Mouse (Mus musculus): ENCODE measurements around the gene Lrg1. TPM values are rescaled to one million over a fixed set of nuclear protein-coding genes. Genes with fewer than 3 reads are reported as not detected.

Lrg1 gene
- polyA plus RNA-seq (2015; fragmentation: Nextera tagmentation; extraction: Ambion mirVana), result not detected in 2 replicates

DNA sequence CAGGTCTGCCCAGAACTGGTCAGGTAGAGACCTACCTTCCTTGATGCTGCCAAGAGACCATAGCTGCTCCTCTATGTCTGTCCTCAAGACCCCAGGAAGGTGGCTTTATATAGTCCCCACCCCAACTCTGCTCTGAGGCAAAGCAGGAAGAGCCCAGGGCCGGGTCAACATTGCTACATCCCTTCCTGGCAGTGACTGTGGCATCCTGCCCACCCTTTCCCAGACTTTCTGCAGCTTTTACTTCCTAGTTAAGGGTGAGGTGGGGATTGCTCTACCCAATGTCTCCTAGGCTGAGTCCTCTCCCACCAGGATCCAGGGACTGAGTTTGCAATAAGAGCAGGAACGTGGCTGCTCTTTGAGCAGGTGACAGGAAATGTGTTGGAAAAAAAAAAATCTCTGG lies at the start of gene Lrg1:
Gene Lrg1, minus strand, starts transcription at position 176 of the 400 bp plus-strand sequence.
- Histone ChIP-seq H3K4me1 (replicated peaks) (peaks cover 26% of the 10 kb centered on the region), H3K4me3 (no peak within 1 kb of the TSS; the same call in 1 of the 2 replicates), H3K9ac (no peak within 1 kb of the TSS), H3K4me2 (no peak within 1 kb of the TSS), H3K9me3 (peaks cover 13% of the 10 kb centered on the region), H3K27ac (no peak within 1 kb of the TSS), H3K36me3 (peaks cover 43% of the 10 kb centered on the region), H3K27me3 (peaks cover 95% of the 10 kb centered on the region)
- ATAC-seq (ENCODE audit: low FRiP score), result no peak
- WGBS, result 64% methylated on average over 2 of the region's 2 CpGs

DNA sequence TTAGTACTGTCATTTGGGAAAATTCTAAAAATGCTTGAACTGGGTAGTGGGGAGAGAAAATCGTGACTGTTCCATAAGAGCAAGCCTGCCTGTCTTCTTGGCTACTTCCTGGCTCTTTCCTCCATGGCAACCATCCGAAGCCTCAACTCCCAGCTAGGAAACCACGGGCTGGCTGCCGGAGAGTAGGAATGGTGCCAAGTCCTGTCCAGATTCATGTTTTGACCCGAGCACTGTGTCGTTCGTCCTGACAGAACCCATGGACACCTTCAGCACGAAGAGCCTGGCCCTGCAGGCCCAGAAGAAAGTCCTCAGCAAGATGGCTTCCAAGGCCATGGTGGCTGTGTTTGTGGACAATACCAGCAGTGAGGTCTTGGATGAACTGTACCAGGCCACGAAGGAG lies 49.7 kb upstream of the Lrg1 start:
- ATAC-seq (ENCODE audit: low FRiP score), result no peak
- no peaks in the 10 kb centered on the region for H3K27me3 ChIP-seq
- H3K4me2 ChIP-seq, result no peak overlapping the region
- no peaks in the 10 kb centered on the region for H3K9me3 ChIP-seq
- H3K36me3 ChIP-seq, result peaks cover 28% of the 10 kb centered on the region
- peaks cover 17% of the 10 kb centered on the region for H3K4me1 ChIP-seq (replicated peaks)
- H3K9ac ChIP-seq, result no peak overlapping the region
- WGBS, result 79% methylated on average over 9 of the region's 9 CpGs
- H3K4me3 ChIP-seq, result no peak overlapping the region
- H3K27ac ChIP-seq, result 0 out of 2 replicates have a peak overlapping the region, but pooled peaks have one; percentile 49

DNA sequence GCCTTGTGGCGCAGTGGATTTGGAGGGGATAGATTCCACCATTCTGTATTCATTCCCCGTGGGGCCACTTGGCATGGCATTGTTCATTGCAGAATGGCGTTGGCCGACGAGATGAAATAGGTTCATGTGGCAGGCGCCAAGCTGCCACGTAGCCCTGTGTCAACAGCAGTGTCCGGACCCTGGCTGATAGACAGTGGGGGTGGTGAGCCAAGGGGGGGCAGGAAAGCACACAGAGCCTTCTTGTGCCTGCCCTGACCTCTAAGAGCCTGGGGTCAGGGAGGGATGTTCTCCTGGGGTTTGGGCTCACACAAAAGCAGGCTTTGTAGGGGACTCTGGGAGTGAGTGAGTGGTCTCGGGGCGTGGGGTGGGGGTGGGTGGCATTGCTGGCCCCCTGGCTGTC lies 48.8 kb upstream of the Lrg1 start:
- peak; percentile 22; the same call in 1 of the 2 replicates for ATAC-seq (ENCODE audit: low FRiP score)
- Histone ChIP-seq H3K9ac (peak overlapping the region; percentile 36; the same call in 1 of the 2 replicates), H3K4me1 (replicated peaks) (peaks cover 22% of the 10 kb centered on the region), H3K4me3 (no peak overlapping the region), H3K36me3 (peaks cover 19% of the 10 kb centered on the region), H3K27me3 (no peaks in the 10 kb centered on the region), H3K9me3 (no peaks in the 10 kb centered on the region), H3K27ac (peak overlapping the region; percentile 49), H3K4me2 (0 out of 2 replicates have a peak overlapping the region, but pooled peaks have one; percentile 0)
- WGBS, result 20% methylated on average over 10 of the region's 10 CpGs

DNA sequence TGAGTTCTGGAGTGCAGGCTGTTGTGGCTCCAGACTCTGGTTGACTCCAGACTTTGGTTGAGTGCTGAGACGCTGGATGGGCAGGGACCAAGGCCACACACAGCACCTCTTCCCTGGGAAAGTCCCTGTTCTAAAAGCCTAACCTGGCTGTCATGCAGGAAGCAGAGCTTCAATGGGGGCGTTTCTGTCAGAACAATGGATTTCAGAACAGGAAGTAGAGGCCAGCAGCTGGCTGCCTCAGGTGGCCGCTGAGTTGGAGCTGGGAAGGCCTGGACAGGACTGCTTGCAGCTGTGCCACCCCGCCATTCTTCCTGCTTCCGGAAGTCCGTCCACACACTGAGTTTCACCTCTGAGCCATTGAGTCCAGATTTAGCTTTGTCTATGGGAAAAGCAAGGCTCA lies 48.0 kb upstream of the Lrg1 start:
- Histone ChIP-seq H3K27ac (peak overlapping the region; percentile 49), H3K9ac (no peak overlapping the region), H3K4me3 (no peak overlapping the region), H3K36me3 (peaks cover 11% of the 10 kb centered on the region), H3K9me3 (no peaks in the 10 kb centered on the region), H3K4me1 (replicated peaks) (peaks cover 26% of the 10 kb centered on the region), H3K4me2 (no peak overlapping the region), H3K27me3 (no peaks in the 10 kb centered on the region)
- ATAC-seq (ENCODE audit: low FRiP score), result no peak
- 72% methylated on average over 6 of the region's 6 CpGs for WGBS

DNA sequence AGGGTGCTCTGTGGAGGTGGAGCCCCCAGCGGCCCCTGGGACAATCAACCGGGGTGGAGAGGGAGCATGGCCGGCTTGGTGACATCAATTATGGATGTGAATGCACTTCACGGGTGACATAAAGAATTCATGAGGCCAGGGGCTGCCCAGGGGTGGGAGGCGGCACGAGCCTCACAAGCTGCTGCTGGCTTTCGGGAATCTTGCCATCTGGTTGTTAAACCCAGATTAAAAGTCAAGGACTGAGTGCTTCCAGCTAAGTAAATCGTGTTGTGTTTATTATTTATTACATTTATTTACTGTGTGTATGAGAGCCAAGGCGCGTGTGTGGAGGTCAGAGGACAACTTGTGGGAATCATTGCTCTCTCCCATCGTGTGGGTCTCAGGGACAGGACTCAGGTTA lies 43.9 kb upstream of the Lrg1 start:
- Histone ChIP-seq H3K27ac (peak overlapping the region; percentile 52; the same call in 1 of the 2 replicates), H3K4me1 (replicated peaks) (peaks cover 33% of the 10 kb centered on the region), H3K9ac (no peak overlapping the region), H3K4me3 (no peak overlapping the region), H3K9me3 (no peaks in the 10 kb centered on the region), H3K27me3 (peaks cover 10% of the 10 kb centered on the region), H3K36me3 (no peaks in the 10 kb centered on the region), H3K4me2 (peak overlapping the region; percentile 8; the same call in 1 of the 2 replicates)
- WGBS, result 32% methylated on average over 11 of the region's 11 CpGs
- no peak for ATAC-seq (ENCODE audit: low FRiP score)

DNA sequence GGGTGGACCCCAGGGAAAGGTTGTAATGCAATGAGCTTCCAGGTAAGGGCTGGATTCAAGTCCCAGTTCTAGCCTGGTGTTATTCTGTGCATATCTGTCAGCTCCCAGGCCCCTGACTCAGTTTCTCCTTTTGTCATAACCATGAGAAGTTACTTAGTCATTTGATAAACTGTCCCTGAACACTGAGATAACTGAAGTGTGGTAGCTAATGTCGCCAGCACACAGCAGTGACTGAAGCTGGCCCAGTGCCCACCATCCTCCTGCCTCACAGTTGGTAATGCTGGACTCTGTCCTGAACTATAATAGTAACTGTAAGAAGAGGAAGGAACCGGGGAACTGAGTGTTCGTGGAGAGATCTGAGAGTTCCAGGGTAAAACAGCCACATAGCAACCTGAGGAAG lies 42.7 kb upstream of the Lrg1 start:
- H3K27me3 ChIP-seq, result peaks cover 20% of the 10 kb centered on the region
- no peak overlapping the region for H3K27ac ChIP-seq
- WGBS, result 78% methylated on average over 3 of the region's 3 CpGs
- H3K4me3 ChIP-seq, result no peak overlapping the region
- ATAC-seq (ENCODE audit: low FRiP score), result no peak
- no peaks in the 10 kb centered on the region for H3K9me3 ChIP-seq
- H3K36me3 ChIP-seq, result no peaks in the 10 kb centered on the region
- H3K4me2 ChIP-seq, result no peak overlapping the region
- H3K4me1 ChIP-seq (replicated peaks), result peaks cover 22% of the 10 kb centered on the region
- H3K9ac ChIP-seq, result no peak overlapping the region

DNA sequence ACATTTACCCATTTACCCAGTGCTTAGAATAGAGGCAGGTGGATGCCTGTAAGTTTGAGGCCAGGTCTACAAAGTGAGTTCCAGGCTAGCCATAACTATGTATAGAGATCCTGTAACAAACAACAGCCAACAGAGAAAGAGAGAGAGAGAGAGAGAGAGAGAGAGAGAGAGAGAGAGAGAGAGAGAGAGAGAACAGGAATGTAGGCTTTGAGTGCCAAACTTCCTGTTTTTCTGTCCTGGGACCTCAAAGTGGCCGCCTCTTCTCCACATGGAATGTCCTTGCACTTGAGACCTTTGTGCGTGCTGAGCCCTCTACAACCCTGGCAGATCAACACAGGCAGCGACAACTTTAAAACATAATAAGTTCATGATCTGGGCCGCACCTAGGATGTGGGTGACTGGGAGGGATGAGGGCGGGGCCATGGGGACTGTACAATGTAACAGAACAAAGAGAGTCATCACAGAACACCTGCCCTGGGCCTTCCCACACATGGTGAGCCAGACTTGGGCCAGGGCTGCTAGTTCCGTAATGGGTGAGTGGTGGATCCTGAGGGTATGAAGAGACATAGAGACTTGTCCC lies 41.8 kb upstream of the Lrg1 start:
- Histone ChIP-seq H3K36me3 (no peaks in the 10 kb centered on the region), H3K9me3 (no peaks in the 10 kb centered on the region), H3K4me1 (replicated peaks) (peaks cover 22% of the 10 kb centered on the region), H3K4me3 (no peak overlapping the region), H3K9ac (no peak overlapping the region), H3K4me2 (no peak overlapping the region), H3K27me3 (peaks cover 24% of the 10 kb centered on the region), H3K27ac (no peak overlapping the region)
- no peak for ATAC-seq (ENCODE audit: low FRiP score)
- 80% methylated on average over 6 of the region's 6 CpGs for WGBS

DNA sequence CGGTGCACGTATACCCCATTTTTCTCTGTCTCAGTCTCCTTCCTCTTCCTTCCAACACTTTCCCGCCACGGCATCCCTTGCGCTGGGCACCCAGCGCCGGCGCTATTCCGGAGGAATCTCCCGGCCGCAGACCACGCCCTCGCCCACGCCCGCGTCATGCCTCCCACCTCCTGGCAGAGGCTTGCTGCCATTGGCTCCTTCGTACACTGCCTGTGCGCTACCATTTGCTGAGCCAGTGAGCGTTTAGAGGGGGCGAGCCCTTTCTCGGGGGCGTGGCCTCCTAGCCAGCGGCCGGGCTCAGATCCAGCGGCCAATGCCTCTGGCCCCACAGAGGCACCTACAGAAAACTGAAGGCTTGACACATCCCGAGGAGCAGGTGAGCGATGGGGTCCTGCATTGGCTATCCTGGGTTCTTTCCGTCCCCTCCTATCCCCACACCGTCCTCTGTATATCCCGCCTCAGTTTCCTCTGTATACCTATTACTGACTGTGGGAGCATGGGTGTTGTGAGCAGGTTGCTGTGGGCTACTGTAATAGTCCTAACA lies 40.5 kb upstream of the Lrg1 start, which contains the start of gene Tnfaip8l1:
Gene Tnfaip8l1, plus strand, starts transcription at position 247 of the 544 bp plus-strand sequence.
- under 1% methylated on average over 30 of the region's 30 CpGs for WGBS
- ATAC-seq (ENCODE audit: low FRiP score), result peak; percentile 96
- H3K27me3 ChIP-seq, result peaks cover 37% of the 10 kb centered on the region

DNA sequence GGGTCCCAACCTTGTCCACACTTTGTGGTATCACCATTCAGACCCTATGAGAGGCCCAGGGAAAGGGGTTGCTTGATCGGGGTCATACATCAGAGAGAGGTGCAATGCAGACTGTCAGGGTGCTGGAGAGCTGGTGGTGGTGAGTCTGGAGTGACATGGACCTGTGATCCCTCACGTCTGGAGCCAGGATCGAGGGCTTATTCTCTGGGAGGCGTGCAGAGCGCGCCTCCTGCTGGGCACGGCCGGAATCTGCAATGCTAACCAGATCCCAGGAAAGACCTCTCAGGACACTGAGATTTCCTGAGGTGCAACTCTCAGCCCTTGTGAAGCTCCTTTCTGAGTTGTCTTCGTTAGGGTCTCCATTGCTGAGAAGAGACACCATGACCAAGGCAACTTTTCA lies 37.9 kb upstream of the Lrg1 start:
- ATAC-seq (ENCODE audit: low FRiP score), result no peak
- Histone ChIP-seq H3K27ac (no peak overlapping the region), H3K9ac (no peak overlapping the region), H3K4me3 (no peak overlapping the region), H3K36me3 (no peaks in the 10 kb centered on the region), H3K9me3 (no peaks in the 10 kb centered on the region), H3K4me1 (replicated peaks) (peaks cover 13% of the 10 kb centered on the region), H3K27me3 (peaks cover 61% of the 10 kb centered on the region), H3K4me2 (no peak overlapping the region)
- 5% methylated on average over 9 of the region's 9 CpGs for WGBS

More for the DNA sequence above, 40.5 kb upstream of the Lrg1 start, which contains the start of gene Tnfaip8l1:
- H3K36me3 ChIP-seq, result no peaks in the 10 kb centered on the region
- H3K27ac ChIP-seq, result no peak within 1 kb of the TSS
- H3K9ac ChIP-seq, result peak within 1 kb of the TSS; percentile 72
- H3K4me3 ChIP-seq, result peak within 1 kb of the TSS; percentile 48
- H3K9me3 ChIP-seq, result no peaks in the 10 kb centered on the region
- peak within 1 kb of the TSS; percentile 68 for H3K4me2 ChIP-seq
- peaks cover 22% of the 10 kb centered on the region for H3K4me1 ChIP-seq (replicated peaks)

DNA sequence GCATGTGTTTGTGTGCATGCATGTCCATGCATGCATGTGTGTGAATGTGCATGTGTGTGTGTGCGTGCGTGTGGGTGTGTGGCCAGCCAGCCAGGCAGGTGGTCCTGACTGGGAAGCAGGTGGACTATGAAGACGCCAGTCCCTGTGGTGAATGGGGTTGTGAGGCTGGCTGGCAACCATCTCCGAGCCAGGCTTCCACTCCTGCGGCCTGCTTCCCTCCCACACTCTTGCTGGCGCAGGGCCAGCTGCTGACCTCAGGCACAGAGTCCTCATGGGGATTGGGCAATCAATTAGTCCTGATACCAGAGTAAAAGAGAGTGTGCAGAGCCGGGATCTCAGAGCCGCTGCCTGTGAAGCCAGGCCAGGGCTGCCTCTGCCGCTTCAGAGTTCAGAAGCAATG lies 31.8 kb upstream of the Lrg1 start:
- peaks cover 76% of the 10 kb centered on the region for H3K27me3 ChIP-seq
- H3K9me3 ChIP-seq, result no peaks in the 10 kb centered on the region
- H3K4me1 ChIP-seq (replicated peaks), result peaks cover 22% of the 10 kb centered on the region
- 0 out of 2 replicates have a peak overlapping the region, but pooled peaks have one; percentile 18 for H3K27ac ChIP-seq
- peak; percentile 50; the same call in 1 of the 2 replicates for ATAC-seq (ENCODE audit: low FRiP score)
- no peak overlapping the region for H3K4me2 ChIP-seq
- no peaks in the 10 kb centered on the region for H3K36me3 ChIP-seq
- 14% methylated on average over 9 of the region's 9 CpGs for WGBS
- peak overlapping the region; percentile 39; the same call in 1 of the 2 replicates for H3K9ac ChIP-seq
- no peak overlapping the region for H3K4me3 ChIP-seq

DNA sequence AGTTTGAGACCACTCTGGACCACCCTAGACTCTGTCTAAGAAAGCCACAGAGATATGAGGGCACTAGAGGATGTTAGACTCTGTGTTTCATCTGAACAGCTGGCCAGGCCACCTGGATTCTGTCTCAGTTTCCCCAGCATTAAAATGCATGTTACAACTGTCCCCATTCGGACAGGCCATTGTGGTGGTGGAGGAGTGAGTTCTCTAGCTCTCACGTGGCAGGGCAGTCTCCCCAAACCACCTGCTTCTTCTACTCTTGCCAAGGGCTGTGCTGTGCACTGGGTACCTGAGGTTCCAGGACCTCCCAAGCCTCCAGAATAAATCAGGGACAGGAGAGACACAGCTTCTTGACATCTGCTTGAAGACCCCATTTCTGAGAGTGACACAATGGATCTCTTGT lies 28.1 kb upstream of the Lrg1 start:
- no peaks in the 10 kb centered on the region for H3K36me3 ChIP-seq
- H3K9me3 ChIP-seq, result no peaks in the 10 kb centered on the region
- no peak overlapping the region for H3K9ac ChIP-seq
- peaks cover 78% of the 10 kb centered on the region for H3K27me3 ChIP-seq
- H3K4me2 ChIP-seq, result no peak overlapping the region
- H3K4me1 ChIP-seq (replicated peaks), result peaks cover 25% of the 10 kb centered on the region
- ATAC-seq (ENCODE audit: low FRiP score), result no peak
- no peak overlapping the region for H3K27ac ChIP-seq
- 46% methylated on average over 2 of the region's 2 CpGs for WGBS
- no peak overlapping the region for H3K4me3 ChIP-seq

DNA sequence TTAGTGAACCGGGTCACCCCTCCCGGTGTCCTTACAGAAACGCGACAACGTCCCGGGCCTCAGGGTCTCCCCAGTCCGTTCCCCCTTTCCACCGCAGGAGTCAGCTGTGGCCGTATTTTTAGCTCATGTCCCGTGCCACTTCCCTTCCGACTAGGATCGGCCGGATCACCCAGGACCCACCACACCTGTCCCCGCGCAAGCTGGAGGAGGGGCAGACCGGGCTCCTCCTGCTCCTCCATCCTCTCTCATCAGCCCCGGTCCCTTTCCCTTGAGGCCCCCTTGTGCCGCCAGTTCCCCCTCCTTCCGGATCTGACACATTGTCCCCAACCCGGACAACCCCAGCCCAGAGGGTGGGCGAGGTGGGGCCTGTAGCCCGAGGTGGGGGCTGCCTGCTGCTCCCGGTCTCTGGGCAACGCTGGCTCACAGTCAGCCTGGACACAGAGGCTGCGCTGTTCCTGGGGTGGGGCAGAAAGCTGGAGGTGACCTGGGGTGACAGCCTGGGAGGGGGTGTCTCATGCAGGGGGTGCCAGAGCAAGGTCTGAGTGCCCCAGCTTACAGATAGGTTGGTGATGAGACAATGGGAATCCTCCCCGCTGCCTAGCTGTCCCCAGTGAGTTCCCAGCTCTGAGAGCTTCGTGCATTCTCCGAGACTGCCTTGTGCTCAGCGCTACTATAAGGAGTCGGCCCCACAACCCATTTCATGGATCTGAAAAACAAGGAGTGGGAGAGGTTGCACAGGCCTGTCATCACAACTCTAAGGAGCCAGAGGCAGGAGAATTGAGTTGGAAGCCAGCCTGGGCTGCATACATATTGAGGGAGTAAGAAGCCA lies 27.2 kb upstream of the Lrg1 start:
- peak; percentile 63 for ATAC-seq (ENCODE audit: low FRiP score)
- H3K27ac ChIP-seq, result no peak overlapping the region
- peak overlapping the region; percentile 74 for H3K9ac ChIP-seq
- H3K9me3 ChIP-seq, result no peaks in the 10 kb centered on the region
- peak overlapping the region; percentile 71 for H3K4me2 ChIP-seq
- H3K27me3 ChIP-seq, result peaks cover 84% of the 10 kb centered on the region
- H3K4me1 ChIP-seq (replicated peaks), result peaks cover 21% of the 10 kb centered on the region
- no peaks in the 10 kb centered on the region for H3K36me3 ChIP-seq
- peak overlapping the region; percentile 39 for H3K4me3 ChIP-seq
- under 1% methylated on average over 30 of the region's 30 CpGs for WGBS
